Mouse (Mus musculus) embryonic facial prominence, embryonic 11.5 days (tissue): ENCODE results near the gene Vstm5. TPM values are rescaled to one million over a fixed set of nuclear protein-coding genes. Genes with fewer than 3 reads are reported as not detected.

ENCODE experiments used
- ATAC-seq: fragments of 200-750 bp; cut with Nextera tagmentation; replicated peaks from 2 replicates; pipeline ENCODE4 v1.8.0; 2017; ENCODE audit warnings: low read depth; ENCODE audit not compliant: insufficient number of reproducible peaks, low FRiP score, low TSS enrichment
- DNase-seq: peaks from one replicate; pipeline ENCODE4 v3.0.0-alpha.2; 2015; ENCODE audit warnings: low spot score
- H3K27ac ChIP-seq: fragments of 300-500 bp; sonication (generic); replicated peaks from 2 replicates; pipeline ENCODE4 v1.5.1; 2014; ENCODE audit warnings: mild to moderate bottlenecking, low read depth, low read length, control low read depth
- H3K27me3 ChIP-seq: fragments of 300-500 bp; sonication (generic); 2 replicates; pipeline ENCODE4 v1.6.1; 2014; ENCODE audit warnings: mild to moderate bottlenecking, low read length, moderate library complexity, mixed read lengths; ENCODE audit not compliant: control insufficient read depth, insufficient read depth
- H3K36me3 ChIP-seq: fragments of 300-500 bp; sonication (generic); replicated peaks from 2 replicates; pipeline ENCODE4 v1.6.1; 2014; ENCODE audit warnings: low read depth, mild to moderate bottlenecking, low read length, moderate library complexity, mixed read lengths; ENCODE audit not compliant: control insufficient read depth, insufficient read depth
- H3K4me1 ChIP-seq: fragments of 300-500 bp; sonication (generic); 2 replicates; pipeline ENCODE4 v1.6.1; 2014; ENCODE audit warnings: low read length, mixed read lengths; ENCODE audit not compliant: control insufficient read depth, insufficient read depth
- H3K4me2 ChIP-seq: fragments of 300-500 bp; sonication (generic); 2 replicates; pipeline ENCODE4 v1.6.1; 2014; ENCODE audit warnings: low read depth, mild to moderate bottlenecking, control low read depth, low read length, moderate library complexity
- H3K4me3 ChIP-seq: fragments of 300-500 bp; sonication (generic); 2 replicates; pipeline ENCODE4 v1.5.1; 2014; ENCODE audit warnings: low read depth, low read length, control low read depth
- H3K9ac ChIP-seq: fragments of 300-500 bp; sonication (generic); replicated peaks from 2 replicates; pipeline ENCODE4 v1.6.1; 2014; ENCODE audit warnings: mild to moderate bottlenecking, control low read depth, low read length
- H3K9me3 ChIP-seq: fragments of 300-500 bp; sonication (generic); replicated peaks from 2 replicates; pipeline ENCODE4 v1.6.1; 2016; ENCODE audit warnings: mild to moderate bottlenecking, low read length, inconsistent platforms, mixed read lengths; ENCODE audit not compliant: control insufficient read depth
- WGBS: fragments of 180-500 bp; shearing (Covaris S2); extraction: QIAGEN DNeasy Blood & Tissue Kit; methylation state at CpG from one replicate; pipeline ENCODE4 v1.1.7; 2014; 5-methylcytosine and 5-hydroxymethylcytosine counted together
- polyA plus RNA-seq: library from polyadenylated mRNA; unstranded; fragments of >200 nt; fragmentation: Nextera tagmentation; extraction: Ambion mirVana; gene quantifications from 2 replicates; pipeline ENCODE4 v1.2.1, GENCODE M21; 2014

Gene Vstm5
- polyA plus RNA-seq, 1 experiment from 2014 or later: 1.7 TPM

- Histone ChIP-seq H3K27me3 (no peaks in the 10 kb centered on the region), H3K36me3 (no peaks in the 10 kb centered on the region), H3K27ac (no peak overlapping the region), H3K4me2 (no peak overlapping the region), H3K4me1 (peaks cover 3% of the 10 kb centered on the region; the same call in 1 of the 2 replicates), H3K9me3 (no peaks in the 10 kb centered on the region), H3K4me3 (no peak overlapping the region), H3K9ac (no peak overlapping the region)
- WGBS: 84% methylated on average over 1 of the region's 1 CpGs
- no peak for ATAC-seq
- no peak for DNase-seq
Observed at GRCm38 (mm10) chr9:15242130-15242529, 3.3 kb downstream of the Vstm5 start.

DNA sequence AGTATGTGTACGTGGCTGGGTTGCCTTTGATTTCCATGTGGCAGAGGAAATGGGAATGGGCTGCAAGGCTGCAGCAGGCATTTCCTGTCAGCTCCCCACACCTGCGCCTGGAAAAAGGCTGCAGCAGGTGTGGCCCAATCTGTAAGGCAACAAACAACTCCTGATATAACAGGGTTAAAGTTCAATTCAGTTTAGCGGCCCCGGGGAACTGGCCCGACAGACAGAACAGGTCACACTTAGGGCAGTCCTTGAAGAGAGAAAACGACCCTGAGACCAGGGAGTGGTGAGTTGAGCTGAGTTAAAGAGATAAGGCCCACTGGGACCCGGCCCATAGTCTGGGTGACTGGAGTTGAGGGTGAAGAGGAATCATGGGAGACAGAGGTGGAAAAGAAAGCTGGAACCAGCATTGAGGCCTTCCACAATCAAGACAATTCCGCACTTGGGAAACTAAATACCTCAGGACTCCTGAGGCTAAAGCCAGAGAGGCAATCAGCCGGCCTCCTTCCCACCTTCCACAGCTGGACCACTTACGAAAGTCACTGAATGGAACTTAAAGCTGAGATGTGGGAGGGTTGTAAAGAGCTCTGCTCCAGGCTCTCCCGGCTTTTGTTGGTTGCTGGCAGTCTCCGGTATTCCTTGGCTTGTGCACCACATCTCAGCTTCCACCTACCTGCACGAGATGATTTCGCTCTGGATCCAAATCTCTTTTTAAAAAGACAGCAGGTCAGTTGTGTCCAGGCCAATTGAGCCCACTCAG, 6.7 kb downstream of the Vstm5 start:
- Histone ChIP-seq H3K4me1 (no peaks in the 10 kb centered on the region), H3K4me3 (no peak overlapping the region), H3K36me3 (no peaks in the 10 kb centered on the region), H3K9ac (no peak overlapping the region), H3K27ac (no peak overlapping the region), H3K4me2 (no peak overlapping the region), H3K9me3 (no peaks in the 10 kb centered on the region), H3K27me3 (no peaks in the 10 kb centered on the region)
- no peak for ATAC-seq
- no peak for DNase-seq
- 68% methylated on average over 14 of the region's 14 CpGs for WGBS

- DNase-seq (no peak), ATAC-seq (no peak)
- Histone ChIP-seq H3K36me3 (no peaks in the 10 kb centered on the region), H3K4me3 (no peak overlapping the region), H3K27me3 (no peaks in the 10 kb centered on the region), H3K9me3 (no peaks in the 10 kb centered on the region), H3K27ac (no peak overlapping the region), H3K9ac (no peak overlapping the region), H3K4me1 (no peaks in the 10 kb centered on the region), H3K4me2 (no peak overlapping the region)
- 73% methylated on average over 7 of the region's 7 CpGs for WGBS
Observed at GRCm38 (mm10) chr9:15250376-15250775, 11.5 kb downstream of the Vstm5 start.

- Histone ChIP-seq H3K4me3 (no peak overlapping the region), H3K4me1 (no peaks in the 10 kb centered on the region), H3K36me3 (no peaks in the 10 kb centered on the region), H3K4me2 (no peak overlapping the region), H3K9ac (no peak overlapping the region), H3K27ac (no peak overlapping the region), H3K27me3 (no peaks in the 10 kb centered on the region), H3K9me3 (no peaks in the 10 kb centered on the region)
- DNase-seq (no peak), ATAC-seq (no peak)
- WGBS: 83% methylated on average over 7 of the region's 7 CpGs
Observed at GRCm38 (mm10) chr9:15252196-15252595, 13.4 kb downstream of the Vstm5 start.

DNA sequence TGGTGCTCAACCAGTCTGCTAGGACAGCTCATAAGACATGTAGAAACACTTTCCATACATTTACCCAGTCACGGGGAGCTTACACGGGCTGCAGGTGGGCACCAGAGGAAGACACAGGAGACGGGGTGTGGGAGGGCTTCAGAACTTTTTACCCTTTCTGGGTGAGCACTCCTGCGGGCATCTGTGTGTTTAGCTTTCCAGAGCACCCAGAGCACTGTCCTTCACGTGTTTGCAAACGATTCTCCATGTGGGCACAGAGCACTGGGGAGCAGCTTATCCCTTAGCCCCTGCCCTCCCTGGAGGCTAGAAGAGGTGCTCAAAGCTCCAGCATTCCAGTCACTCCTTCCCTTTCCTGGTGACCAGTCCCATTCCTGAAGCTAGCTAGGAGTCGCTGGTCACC, 15.7 kb downstream of the Vstm5 start:
- no peak overlapping the region for H3K4me2 ChIP-seq
- H3K27me3 ChIP-seq: no peaks in the 10 kb centered on the region
- H3K27ac ChIP-seq: no peak overlapping the region
- 80% methylated on average over 7 of the region's 7 CpGs for WGBS
- H3K9ac ChIP-seq: no peak overlapping the region
- no peaks in the 10 kb centered on the region for H3K9me3 ChIP-seq
- H3K36me3 ChIP-seq: no peaks in the 10 kb centered on the region
- H3K4me3 ChIP-seq: no peak overlapping the region
- ATAC-seq: no peak
- no peaks in the 10 kb centered on the region for H3K4me1 ChIP-seq
- no peak for DNase-seq

GRCm38 (mm10) chr9:15256214-15256613, 17.4 kb downstream of the Vstm5 start:
- H3K27me3 ChIP-seq: no peaks in the 10 kb centered on the region
- no peak overlapping the region for H3K4me3 ChIP-seq
- no peaks in the 10 kb centered on the region for H3K9me3 ChIP-seq
- WGBS: 80% methylated on average over 3 of the region's 3 CpGs
- ATAC-seq (no peak), DNase-seq (no peak)
- H3K9ac ChIP-seq: no peak overlapping the region
- no peak overlapping the region for H3K27ac ChIP-seq
- H3K4me2 ChIP-seq: no peak overlapping the region
- H3K36me3 ChIP-seq: no peaks in the 10 kb centered on the region
- H3K4me1 ChIP-seq: no peaks in the 10 kb centered on the region

GRCm38 (mm10) chr9:15261980-15262379, 23.1 kb downstream of the Vstm5 start:
- Histone ChIP-seq H3K36me3 (peaks cover 13% of the 10 kb centered on the region), H3K27me3 (no peaks in the 10 kb centered on the region), H3K4me3 (no peak overlapping the region), H3K9me3 (no peaks in the 10 kb centered on the region), H3K27ac (no peak overlapping the region), H3K4me1 (no peaks in the 10 kb centered on the region), H3K9ac (no peak overlapping the region), H3K4me2 (no peak overlapping the region)
- 92% methylated on average over 8 of the region's 8 CpGs for WGBS
- ATAC-seq (no peak), DNase-seq (no peak)

GRCm38 (mm10) chr9:15263487-15263886, 24.6 kb downstream of the Vstm5 start:
- Histone ChIP-seq H3K9ac (no peak overlapping the region), H3K4me2 (no peak overlapping the region), H3K4me1 (no peaks in the 10 kb centered on the region), H3K36me3 (peaks cover 13% of the 10 kb centered on the region), H3K27ac (no peak overlapping the region), H3K9me3 (no peaks in the 10 kb centered on the region), H3K27me3 (no peaks in the 10 kb centered on the region), H3K4me3 (no peak overlapping the region)
- no peak for DNase-seq
- 95% methylated on average over 10 of the region's 10 CpGs for WGBS
- no peak for ATAC-seq
